Mouse (Mus musculus): ENCODE measurements around the gene Gm17019.
"Not testable (repeated sequence)": the region's sequence is repeated elsewhere in the genome, so short reads cannot be mapped to it uniquely, and the experiment has no call there.

- not testable (repeated sequence) for TF ChIP-seq GATA1 (IDR thresholded peaks at IDR 0.05; ENCODE audit: low read depth, low read length); CTCF (IDR thresholded peaks at IDR 0.05 in 2 of 3, conservative IDR thresholded peaks at IDR 0.05 in 1 of 3; ENCODE audit: control insufficient read depth in 1 of 3, insufficient read depth in 1 of 3, low read depth in 2 of 3, low read length in 3 of 3, poor library complexity in 1 of 3, severe bottlenecking in 1 of 3); MAFK (IDR thresholded peaks at IDR 0.05; ENCODE audit: borderline replicate concordance, low read depth, low read length); GABPA (IDR thresholded peaks at IDR 0.05; ENCODE audit: low read depth, low read length)
These were observed 12.7 kb downstream of the Gm17019 start for GRCm38 (mm10) chr5:15020067-15020466.

Data from MEL (cell line).